Mouse (Mus musculus): ENCODE measurements at regions not wholly inside any gene's neighbourhood (a gene's known extent, or its start where the extent isn't known, plus 50 kb on each side); places are given as distances from the start of the nearest gene placed in this dataset.

GRCm38 (mm10) chr5:64022633-64023323 is 54.1 kb upstream of the Rell1 start:
- ATAC-seq (replicated peaks; ENCODE audit: low FRiP score, poor library complexity, severe bottlenecking) = no peak

DNA sequence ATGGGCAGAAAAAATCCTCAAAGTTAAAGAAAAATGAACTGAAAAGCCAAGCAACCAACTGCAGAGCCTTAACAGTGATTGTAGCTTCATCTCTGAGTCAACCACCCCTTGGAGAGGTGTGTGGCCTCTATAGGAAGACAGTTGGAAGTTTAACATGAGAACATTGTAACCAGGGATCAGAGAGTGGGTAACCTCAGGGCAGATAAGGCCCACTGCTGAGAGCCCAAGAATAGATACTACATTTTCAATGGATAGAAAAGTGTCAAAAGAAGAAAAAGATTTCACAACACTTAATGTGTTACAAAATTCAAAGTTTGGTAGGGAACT is 54.6 kb upstream of the Rell1 start:
- ATAC-seq (replicated peaks; ENCODE audit: low FRiP score, poor library complexity, severe bottlenecking) = no peak

DNA sequence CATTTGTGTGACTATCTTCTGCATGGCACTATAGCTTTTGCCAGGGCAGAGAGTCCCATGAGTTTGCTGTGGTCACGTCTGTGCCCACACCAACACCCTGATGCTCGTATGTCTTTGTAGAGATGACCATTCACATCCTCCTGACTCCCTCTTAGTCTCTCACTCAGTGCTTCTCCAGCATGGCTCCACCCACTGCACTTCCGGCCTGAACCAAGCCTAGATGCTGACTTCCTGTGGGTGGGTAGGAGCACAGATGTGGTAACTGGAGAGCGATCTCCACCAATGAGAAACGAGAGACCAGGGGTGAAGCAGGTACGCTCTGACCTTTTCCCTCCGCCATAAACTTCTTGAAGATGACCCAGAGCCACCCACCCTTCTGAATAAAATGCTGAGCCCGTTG is 55.7 kb upstream of the Rell1 start:
- no peak for ATAC-seq (replicated peaks; ENCODE audit: low FRiP score, poor library complexity, severe bottlenecking)

DNA sequence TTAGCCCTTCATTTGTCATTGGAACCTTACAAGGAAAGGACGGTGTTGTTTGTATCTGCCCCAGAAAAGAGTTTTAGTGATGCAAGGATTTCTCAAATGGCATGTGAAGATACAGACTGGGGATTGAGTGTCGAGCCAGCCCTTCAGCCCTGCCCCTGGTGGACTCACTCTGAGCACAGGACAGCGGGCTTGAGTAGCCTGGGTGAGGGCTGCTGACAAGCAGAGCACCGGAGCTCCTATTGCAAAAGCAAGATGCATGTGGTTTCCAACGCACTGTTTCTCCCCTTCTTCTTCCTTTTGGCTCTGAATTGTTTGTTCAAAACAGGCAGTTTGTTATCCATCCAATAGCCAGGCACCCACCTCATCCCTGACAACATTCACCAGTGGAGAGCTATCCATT is 59.0 kb upstream of the Rell1 start:
- ATAC-seq (replicated peaks; ENCODE audit: low FRiP score, poor library complexity, severe bottlenecking) = no peak

DNA sequence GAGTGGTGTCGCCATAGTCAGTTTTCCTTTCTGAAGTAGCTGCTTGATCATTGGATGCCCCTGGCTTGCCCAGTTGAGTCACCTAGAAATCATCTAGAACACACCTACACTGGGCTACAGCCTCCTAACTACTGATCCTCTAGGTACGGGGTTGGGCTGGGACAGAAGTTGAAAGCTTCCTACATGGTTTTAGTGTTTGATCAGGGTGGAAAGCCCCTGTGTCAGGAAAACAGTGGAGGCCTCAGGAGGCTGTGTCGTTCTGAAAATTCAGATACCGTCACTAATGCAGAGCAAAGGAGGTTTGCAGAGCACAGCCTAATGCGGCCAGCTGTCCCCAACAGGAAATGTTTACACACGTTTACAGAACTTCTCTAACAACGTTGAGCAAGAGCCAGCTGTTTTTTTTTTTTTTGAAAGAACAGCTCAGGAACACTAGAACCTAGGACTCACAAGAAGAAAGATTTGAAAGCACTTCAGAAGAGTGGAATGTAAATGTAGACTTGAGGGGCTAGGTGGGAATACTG is 61.0 kb upstream of the Rell1 start:
- ATAC-seq (replicated peaks; ENCODE audit: low FRiP score, poor library complexity, severe bottlenecking) = no peak

- 0 out of 2 replicates have a peak, but pooled peaks have one; percentile 30 for ATAC-seq (replicated peaks; ENCODE audit: low FRiP score, poor library complexity, severe bottlenecking)
These were observed 61.7 kb upstream of the Rell1 start for GRCm38 (mm10) chr5:64030281-64030960.

- ATAC-seq (replicated peaks; ENCODE audit: low FRiP score, poor library complexity, severe bottlenecking) = no peak
These were observed 54.4 kb upstream of the Pgm2 start for GRCm38 (mm10) chr5:64038394-64038793.

DNA sequence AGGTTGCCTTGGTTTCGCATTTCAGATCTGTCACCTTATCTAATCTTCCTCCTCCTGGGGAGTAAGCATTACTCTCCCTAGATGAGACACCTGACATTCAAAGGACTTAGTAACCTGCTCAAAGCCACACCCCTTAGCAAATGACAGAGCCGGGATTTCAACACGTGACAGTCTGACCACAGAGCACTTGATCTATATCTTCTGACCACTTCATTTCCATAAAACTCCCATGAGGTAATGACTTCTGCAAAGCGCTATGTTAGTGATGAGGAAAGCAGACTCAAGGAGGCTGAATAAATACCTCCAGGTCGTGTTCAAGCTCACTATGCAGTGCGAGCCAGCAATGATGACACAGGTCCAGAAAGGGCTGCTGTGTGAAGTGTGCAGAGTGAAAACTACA is 52.1 kb upstream of the Pgm2 start:
- ATAC-seq (replicated peaks; ENCODE audit: low FRiP score, poor library complexity, severe bottlenecking) = no peak

Measured in erythroblast, adult 5-6 weeks (primary cell).